Mouse (Mus musculus): Measurements from ENCODE around the gene March11. TPM values are rescaled to one million over a fixed set of nuclear protein-coding genes. Genes with fewer than 3 reads are reported as not detected.

Gene March11
- polyA plus RNA-seq, 1 experiment, result not detected

- 16% methylated on average over 7 of the region's 7 CpGs for WGBS
- DNase-seq (ENCODE audit: low read depth, low spot score), result no peak
These were observed 56.5 kb downstream of the March11 start for GRCm38 (mm10) chr15:26365344-26365743.

- DNase-seq (ENCODE audit: low read depth, low spot score), result no peak
- 84% methylated on average over 5 of the region's 5 CpGs for WGBS
These were observed 57.7 kb downstream of the March11 start for GRCm38 (mm10) chr15:26366511-26366910.

GRCm38 (mm10) chr15:26373759-26374158 is 64.9 kb downstream of the March11 start:
- WGBS, result 88% methylated on average over 5 of the region's 5 CpGs
- no peak for DNase-seq (ENCODE audit: low read depth, low spot score)

DNA sequence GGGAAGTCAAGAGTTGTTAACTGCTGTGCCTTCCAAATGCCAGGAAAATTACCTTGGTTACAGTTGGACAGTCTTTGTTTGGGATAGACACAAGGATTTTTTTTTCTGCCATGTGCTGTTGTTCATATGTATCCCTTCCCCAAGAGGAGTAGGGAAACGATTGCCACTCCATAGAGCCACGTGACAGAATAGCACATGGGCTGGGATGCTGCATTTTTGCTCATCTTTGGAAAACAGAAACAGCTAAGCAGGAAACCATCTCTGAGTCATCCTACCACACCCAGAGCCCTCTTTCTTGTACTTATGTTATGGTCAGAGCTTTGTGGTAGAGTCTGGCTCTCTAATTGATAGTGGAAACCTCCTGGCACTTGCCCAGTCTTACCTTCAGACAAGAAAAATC is 65.4 kb downstream of the March11 start:
- no peak for DNase-seq (ENCODE audit: low read depth, low spot score)
- WGBS, result 75% methylated on average over 2 of the region's 2 CpGs

DNA sequence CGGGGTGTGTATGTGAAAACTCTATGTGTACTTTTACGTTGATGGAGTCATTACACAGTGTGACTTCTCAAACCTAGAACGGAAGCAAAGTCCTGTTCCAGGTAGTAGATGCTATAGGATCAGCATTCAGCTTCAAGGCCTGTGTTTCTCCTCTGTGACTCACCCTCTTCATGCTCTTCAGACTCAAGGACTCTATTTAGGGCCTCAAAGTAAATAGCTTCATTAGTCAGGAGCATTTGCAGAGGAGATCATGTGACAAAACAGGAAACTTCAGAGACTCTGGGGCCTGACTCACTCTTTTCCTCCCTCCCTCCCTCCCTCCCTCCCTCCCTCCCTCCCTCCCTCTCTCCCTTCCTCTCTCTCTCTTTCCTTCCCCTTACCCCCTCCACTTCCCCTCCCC is 66.1 kb downstream of the March11 start:
- DNase-seq (ENCODE audit: low read depth, low spot score), result no peak
- WGBS, result 79% methylated on average over 3 of the region's 3 CpGs

- no peak for DNase-seq (ENCODE audit: low read depth, low spot score)
- WGBS, result 61% methylated on average over 2 of the region's 2 CpGs
These were observed 68.5 kb downstream of the March11 start for GRCm38 (mm10) chr15:26377355-26377754.

DNA sequence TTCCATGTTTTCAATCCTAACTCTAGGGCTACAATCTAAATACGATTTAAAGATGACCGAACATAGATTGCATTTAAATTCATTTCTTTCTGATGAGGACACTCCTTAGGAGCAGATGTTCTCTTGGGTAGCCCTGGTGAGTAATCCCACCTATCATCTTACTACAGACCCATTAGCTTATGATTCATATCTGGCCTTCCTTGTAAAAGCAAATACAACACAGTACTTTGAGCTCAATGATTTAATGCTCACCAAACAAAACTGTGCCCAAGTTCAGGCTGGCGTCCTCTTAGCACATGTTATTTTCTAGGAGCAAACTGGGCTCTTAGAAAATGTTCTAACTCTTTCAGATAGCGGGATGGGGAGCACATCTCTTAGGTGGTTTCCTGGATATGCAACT is 70.0 kb downstream of the March11 start:
- DNase-seq (ENCODE audit: low read depth, low spot score), result no peak
- 49% methylated on average over 4 of the region's 4 CpGs for WGBS

- 73% methylated on average over 3 of the region's 3 CpGs for WGBS
These were observed 71.0 kb downstream of the March11 start for GRCm38 (mm10) chr15:26379831-26380230.

GRCm38 (mm10) chr15:26380844-26381243 is 72.0 kb downstream of the March11 start:
- DNase-seq (ENCODE audit: low read depth, low spot score), result no peak

More at GRCm38 (mm10) chr15:26379831-26380230, 71.0 kb downstream of the March11 start:
- no peak for DNase-seq (ENCODE audit: low read depth, low spot score)

GRCm38 (mm10) chr15:26390001-26390400 is 81.2 kb downstream of the March11 start:
- WGBS, result 82% methylated on average over 9 of the region's 9 CpGs
- DNase-seq (ENCODE audit: low read depth, low spot score), result no peak

More at GRCm38 (mm10) chr15:26380844-26381243, 72.0 kb downstream of the March11 start:
- 83% methylated on average over 1 of the region's 1 CpGs for WGBS

- DNase-seq (ENCODE audit: low read depth, low spot score), result no peak
These were observed 87.7 kb downstream of the March11 start for GRCm38 (mm10) chr15:26396556-26396955.

DNA sequence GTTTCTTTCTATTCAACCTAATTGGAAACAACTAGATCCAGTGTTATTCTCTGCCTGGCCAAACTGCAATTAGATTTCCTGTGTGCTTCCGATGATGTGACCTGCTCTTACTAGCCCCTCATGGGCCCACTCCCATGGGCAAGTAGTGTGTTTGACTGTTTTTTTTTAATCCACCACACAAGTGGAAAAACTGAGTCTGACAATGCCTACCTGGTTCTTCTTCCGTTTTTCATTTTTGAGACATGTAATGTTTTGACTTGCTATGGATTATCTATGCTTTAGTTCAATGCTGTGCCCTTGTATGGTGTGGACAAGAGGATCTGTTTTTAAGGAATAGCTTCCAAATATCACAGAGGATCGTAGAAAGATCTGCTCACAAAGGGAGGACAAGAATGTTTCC is 116.4 kb downstream of the March11 start:
- DNase-seq (ENCODE audit: low read depth, low spot score), result no peak
- WGBS, result 85% methylated on average over 3 of the region's 3 CpGs

More at GRCm38 (mm10) chr15:26396556-26396955, 87.7 kb downstream of the March11 start:
- WGBS, result 82% methylated on average over 2 of the region's 2 CpGs

- DNase-seq (ENCODE audit: low read depth, low spot score), result no peak
These were observed 117.4 kb downstream of the March11 start for GRCm38 (mm10) chr15:26426231-26426630.

GRCm38 (mm10) chr15:26430565-26430964 is 121.7 kb downstream of the March11 start:
- 60% methylated on average over 2 of the region's 2 CpGs for WGBS
- DNase-seq (ENCODE audit: low read depth, low spot score), result no peak

- 42% methylated on average over 2 of the region's 2 CpGs for WGBS
- DNase-seq (ENCODE audit: low read depth, low spot score), result no peak
These were observed 123.8 kb downstream of the March11 start for GRCm38 (mm10) chr15:26432676-26433075.

GRCm38 (mm10) chr15:26435725-26436124 is 126.9 kb downstream of the March11 start:
- no peak for DNase-seq (ENCODE audit: low read depth, low spot score)
- 77% methylated on average over 7 of the region's 7 CpGs for WGBS

- DNase-seq (ENCODE audit: low read depth, low spot score), result no peak
- 33% methylated on average over 2 of the region's 2 CpGs for WGBS
These were observed 128.3 kb downstream of the March11 start for GRCm38 (mm10) chr15:26437113-26437512.
